Mouse (Mus musculus) monocyte, adult 5-6 weeks (primary cell): ENCODE results near the gene Atxn7l3. TPM values are rescaled to one million over a fixed set of nuclear protein-coding genes. Genes with fewer than 3 reads are reported as not detected.

Experiments used
- ATAC-seq: fragments of 153-309, 156-312 bp; replicated peaks from 2 replicates; pipeline ENCODE4 v1.8.0; 2017; ENCODE audit warnings: mild to moderate bottlenecking; ENCODE audit not compliant: low TSS enrichment, insufficient number of reproducible peaks, severe bottlenecking, poor library complexity, low FRiP score
- total RNA-seq: library from RNA; stranded (forward); fragments of 200-1000, 200-491, 200-594 nt; gene quantifications from 3 replicates; pipeline ENCODE4 v1.2.3, GENCODE M21; 2017

Gene Atxn7l3
- total RNA-seq, 1 experiment from 2014 or later = 29.9 TPM

DNA sequence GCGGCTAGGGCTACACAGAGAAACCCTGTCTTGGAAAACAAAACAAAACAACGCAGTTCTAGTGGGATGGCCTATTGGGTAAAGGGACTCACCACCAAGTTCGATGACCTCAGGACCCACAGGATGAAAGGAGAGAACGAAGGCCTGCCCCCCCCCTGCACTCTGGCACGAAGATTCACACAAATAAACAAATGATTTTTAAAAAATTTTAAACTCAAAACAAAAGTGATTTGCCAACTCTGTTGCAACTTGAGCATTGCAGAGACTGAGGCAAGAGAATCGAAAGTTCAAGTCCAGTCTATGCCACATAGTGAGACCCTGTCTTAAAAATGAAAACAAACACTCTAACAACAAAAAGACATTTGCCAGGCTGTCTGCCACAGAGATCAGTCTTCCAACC is 55.8 kb downstream of the Atxn7l3 start:
- ATAC-seq = no peak

Other genes with a start within 250 kb of the Atxn7l3 start
- gene Mpp2, start 208.1 kb downstream of the Atxn7l3 start, total RNA-seq = not detected in 3 replicates
- gene Ppy, start 195.3 kb downstream of the Atxn7l3 start, total RNA-seq = not detected in 3 replicates
- gene Pyy, start 188.8 kb downstream of the Atxn7l3 start, total RNA-seq = not detected in 3 replicates
- not detected in 3 replicates for gene Nags, start 151.1 kb downstream of the Atxn7l3 start, total RNA-seq
- gene Tmem101, start 140.2 kb downstream of the Atxn7l3 start, total RNA-seq = 3.1 to 9.5 TPM (median 5.5 TPM) in 3 replicates
- gene Lsm12, start 111.3 kb downstream of the Atxn7l3 start, total RNA-seq = 26.7 to 93.0 TPM (median 26.9 TPM) in 3 replicates
- 6.1 to 10.7 TPM (median 9.1 TPM) in 3 replicates for gene G6pc3, start 107.0 kb downstream of the Atxn7l3 start, total RNA-seq
- 46.5 to 54.0 TPM (median 51.7 TPM) in 3 replicates for gene Hdac5, start 66.5 kb downstream of the Atxn7l3 start, total RNA-seq
- gene BC030867, start 47.7 kb downstream of the Atxn7l3 start, total RNA-seq = not detected in 3 replicates
- gene Asb16, start 27.9 kb downstream of the Atxn7l3 start, total RNA-seq = not detected in 3 replicates
- 25.7 to 34.3 TPM (median 26.5 TPM) in 3 replicates for gene Tmub2, start 11.7 kb downstream of the Atxn7l3 start, total RNA-seq
- 160 to 166 TPM (median 161 TPM) in 3 replicates for gene Ubtf, start 23.1 kb upstream of the Atxn7l3 start, total RNA-seq
- 2.2 to 10.4 TPM (median 8.0 TPM) in 3 replicates for gene Slc4a1, start 69.6 kb upstream of the Atxn7l3 start, total RNA-seq
- gene Rundc3a, start 96.8 kb upstream of the Atxn7l3 start, total RNA-seq = 4.8 TPM in 1 of 3 replicates, not detected in the others
- gene Slc25a39, start 111.3 kb upstream of the Atxn7l3 start, total RNA-seq = 20.2 to 30.1 TPM (median 25.0 TPM) in 3 replicates
- gene Grn, start 133.7 kb upstream of the Atxn7l3 start, total RNA-seq = 62.3 to 97.9 TPM (median 97.8 TPM) in 3 replicates
- gene Fam171a2, start 151.1 kb upstream of the Atxn7l3 start, total RNA-seq = not detected in 3 replicates
- 50.3 to 142 TPM (median 82.3 TPM) in 3 replicates for gene Itga2b, start 173.5 kb upstream of the Atxn7l3 start, total RNA-seq